Mouse (Mus musculus) myocyte (in vitro differentiated cells): ENCODE measurements around the gene Plekhg4. TPM values are rescaled to one million over a fixed set of nuclear protein-coding genes. Genes with fewer than 3 reads are reported as not detected.

Source experiments
- H3K27me3 ChIP-seq: one replicate; pipeline ENCODE4 v1.6.1; 2011; ENCODE audit not compliant: control insufficient read depth, insufficient read depth, insufficient read length
- H3K36me3 ChIP-seq: one replicate; pipeline ENCODE4 v1.6.1; 2011; ENCODE audit not compliant: control insufficient read depth, insufficient read depth
- H3K4me2 ChIP-seq: one replicate; pipeline ENCODE4 v1.6.1; 2011; ENCODE audit warnings: low read depth, control low read depth
- H3K4me3 ChIP-seq: one replicate; pipeline ENCODE4 v1.5.1; 2011; ENCODE audit warnings: mild to moderate bottlenecking, control low read depth, moderate library complexity
- H3K79me2 ChIP-seq: one replicate; pipeline ENCODE4 v1.6.1; 2011; ENCODE audit not compliant: control insufficient read depth, insufficient read depth
- H3ac ChIP-seq: one replicate; pipeline ENCODE4 v1.6.1; 2011; ENCODE audit not compliant: control insufficient read depth, insufficient read length
- CEBPB ChIP-seq: IDR thresholded peaks from 2 replicates; pipeline ENCODE4 v1.6.1; 2011; ENCODE audit warnings: mild to moderate bottlenecking, moderate library complexity; ENCODE audit not compliant: poor library complexity, insufficient read depth, severe bottlenecking
- E2F4 ChIP-seq: IDR thresholded peaks from one replicate; pipeline ENCODE4 v1.6.1; 2011; ENCODE audit warnings: mild to moderate bottlenecking, control low read depth, moderate library complexity; ENCODE audit not compliant: insufficient read depth
- MAX ChIP-seq: IDR thresholded peaks from one replicate; pipeline ENCODE4 v1.6.1; 2011; ENCODE audit warnings: low read depth, mild to moderate bottlenecking, control low read depth
- MYOD1 ChIP-seq, 3 experiments: IDR thresholded peaks; one replicate each; pipeline ENCODE4 v1.6.1; 2011; ENCODE audit warnings: control low read depth in 2 of 3, low read depth in 2 of 3, mild to moderate bottlenecking in 2 of 3, moderate library complexity in 1 of 3; ENCODE audit not compliant: insufficient read length in 2 of 3, control insufficient read depth in 1 of 3
- MYOG ChIP-seq, 3 experiments: IDR thresholded peaks; one replicate each; pipeline ENCODE4 v1.6.1; 2011; ENCODE audit warnings: control low read depth in 2 of 3, low read depth in 2 of 3, mild to moderate bottlenecking in 2 of 3; ENCODE audit not compliant: insufficient read length in 2 of 3, control insufficient read depth in 1 of 3, insufficient read depth in 1 of 3
- POLR2A ChIP-seq: IDR thresholded peaks from one replicate; pipeline ENCODE4 v1.6.1; 2011; ENCODE audit warnings: low read depth, mild to moderate bottlenecking, control low read depth, moderate library complexity; ENCODE audit not compliant: insufficient read length
- POLR2AphosphoS2 ChIP-seq: IDR thresholded peaks from one replicate; pipeline ENCODE4 v1.6.1; 2011; ENCODE audit warnings: low read depth, control low read depth; ENCODE audit not compliant: insufficient read length
- REST ChIP-seq: IDR thresholded peaks from one replicate; pipeline ENCODE4 v1.6.1; 2011; ENCODE audit warnings: mild to moderate bottlenecking, control low read depth, moderate library complexity; ENCODE audit not compliant: insufficient read depth, insufficient read length
- SRF ChIP-seq: IDR thresholded peaks from one replicate; pipeline ENCODE4 v1.6.1; 2011; ENCODE audit warnings: low read depth; ENCODE audit not compliant: control insufficient read depth, insufficient read length
- TCF12 ChIP-seq: IDR thresholded peaks from one replicate; pipeline ENCODE4 v1.6.1; 2011; ENCODE audit warnings: mild to moderate bottlenecking, control low read depth; ENCODE audit not compliant: poor library complexity, insufficient read depth, severe bottlenecking
- TCF3 ChIP-seq: IDR thresholded peaks from one replicate; pipeline ENCODE4 v1.6.1; 2011; ENCODE audit warnings: low read depth, control low read depth; ENCODE audit not compliant: insufficient read length
- USF1 ChIP-seq: IDR thresholded peaks from one replicate; pipeline ENCODE4 v1.6.1; 2011; ENCODE audit warnings: low read depth, mild to moderate bottlenecking, control low read depth, moderate library complexity
- polyA plus RNA-seq: library from polyadenylated mRNA; unstranded; fragments of >200 nt; fragmentation: generic; extraction: Trizol; gene quantifications from one replicate; pipeline ENCODE4 v1.2.1, GENCODE M21; 2012; ENCODE audit warnings: missing spikeins

Plekhg4 gene
- polyA plus RNA-seq, 1 experiment = 1.0 TPM

- H3ac ChIP-seq = no peak overlapping the region
- no peak overlapping the region for H3K4me2 ChIP-seq
- peaks cover 38% of the 10 kb centered on the region for H3K27me3 ChIP-seq
- no peaks in the 10 kb centered on the region for H3K79me2 ChIP-seq
- no peaks in the 10 kb centered on the region for H3K36me3 ChIP-seq
- no peak overlapping the region for H3K4me3 ChIP-seq
- no peak for TF ChIP-seq MAX
- no peak for TF ChIP-seq MYOD1 (IDR thresholded peaks at IDR 0.05; ENCODE audit: control insufficient read depth in 1 of 3, insufficient read length in 2 of 3, low read depth in 2 of 3)
- no peak for TF ChIP-seq REST
- TF ChIP-seq POLR2A = no peak
- no peak for TF ChIP-seq SRF
- no peak for TF ChIP-seq USF1
- TF ChIP-seq TCF3 = no peak
- no peak for TF ChIP-seq POLR2AphosphoS2
- no peak for TF ChIP-seq TCF12
- TF ChIP-seq MYOG (IDR thresholded peaks at IDR 0.05; ENCODE audit: control insufficient read depth in 1 of 3, insufficient read depth in 1 of 3, insufficient read length in 2 of 3, low read depth in 2 of 3) = no peak
- no peak for TF ChIP-seq CEBPB
- no peak for TF ChIP-seq E2F4
Observed at GRCm38 (mm10) chr8:105418992-105419391, 45.9 kb downstream of the Plekhg4 start.

DNA sequence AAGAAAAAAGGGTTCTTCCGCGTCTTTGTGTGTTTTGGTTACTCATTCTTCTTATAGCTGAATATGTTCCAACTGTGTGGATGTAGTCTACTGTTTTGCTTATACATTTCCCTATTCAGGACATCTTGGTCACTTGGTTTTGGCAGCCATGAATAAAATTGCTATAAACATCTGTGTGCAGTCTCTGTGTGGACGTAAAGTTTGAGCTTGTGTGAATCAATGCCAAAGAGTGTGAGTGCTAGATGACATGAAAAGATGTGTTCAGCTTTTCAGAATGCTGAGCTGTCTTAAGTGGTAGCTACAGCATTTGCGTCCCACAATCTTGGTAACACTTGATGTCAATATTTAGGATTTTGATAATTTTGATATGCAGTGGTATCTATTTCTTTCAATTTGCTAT, 46.7 kb downstream of the Plekhg4 start:
- Histone ChIP-seq H3ac (no peak overlapping the region), H3K79me2 (no peaks in the 10 kb centered on the region), H3K36me3 (no peaks in the 10 kb centered on the region), H3K27me3 (peaks cover 34% of the 10 kb centered on the region), H3K4me3 (no peak overlapping the region), H3K4me2 (no peak overlapping the region)
- TF ChIP-seq USF1 (no peak), MAX (no peak), E2F4 (no peak), POLR2A (no peak), MYOG (IDR thresholded peaks at IDR 0.05; ENCODE audit: control insufficient read depth in 1 of 3, insufficient read depth in 1 of 3, insufficient read length in 2 of 3, low read depth in 2 of 3) (no peak), TCF12 (no peak), CEBPB (no peak), POLR2AphosphoS2 (no peak), REST (no peak), SRF (no peak), MYOD1 (IDR thresholded peaks at IDR 0.05; ENCODE audit: control insufficient read depth in 1 of 3, insufficient read length in 2 of 3, low read depth in 2 of 3) (no peak), TCF3 (no peak)

DNA sequence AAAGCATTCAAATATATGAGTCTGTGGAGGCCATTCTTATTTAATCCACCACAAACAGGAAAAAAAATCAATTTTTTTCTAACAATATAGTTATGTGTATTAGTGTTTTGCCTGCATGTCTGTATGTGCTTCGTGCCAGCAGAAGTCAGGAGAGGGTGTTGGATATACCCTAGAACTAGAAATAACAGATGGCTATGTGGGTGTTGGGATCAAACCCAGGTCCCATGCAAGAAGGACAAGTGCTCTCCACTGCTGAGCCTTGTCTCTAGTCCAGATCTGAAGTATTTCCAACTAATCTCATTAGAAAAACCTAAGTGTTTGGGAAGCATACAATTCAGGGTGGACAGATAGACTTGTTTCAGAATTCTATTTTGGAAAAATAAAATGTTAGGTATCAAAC, 48.9 kb downstream of the Plekhg4 start:
- TF ChIP-seq POLR2A (no peak), CEBPB (no peak), TCF3 (no peak), SRF (no peak), TCF12 (no peak), MYOG (IDR thresholded peaks at IDR 0.05; ENCODE audit: control insufficient read depth in 1 of 3, insufficient read depth in 1 of 3, insufficient read length in 2 of 3, low read depth in 2 of 3) (no peak)
- Histone ChIP-seq H3K36me3 (no peaks in the 10 kb centered on the region), H3ac (no peak overlapping the region), H3K4me3 (no peak overlapping the region), H3K4me2 (no peak overlapping the region), H3K79me2 (no peaks in the 10 kb centered on the region), H3K27me3 (peaks cover 51% of the 10 kb centered on the region)

DNA sequence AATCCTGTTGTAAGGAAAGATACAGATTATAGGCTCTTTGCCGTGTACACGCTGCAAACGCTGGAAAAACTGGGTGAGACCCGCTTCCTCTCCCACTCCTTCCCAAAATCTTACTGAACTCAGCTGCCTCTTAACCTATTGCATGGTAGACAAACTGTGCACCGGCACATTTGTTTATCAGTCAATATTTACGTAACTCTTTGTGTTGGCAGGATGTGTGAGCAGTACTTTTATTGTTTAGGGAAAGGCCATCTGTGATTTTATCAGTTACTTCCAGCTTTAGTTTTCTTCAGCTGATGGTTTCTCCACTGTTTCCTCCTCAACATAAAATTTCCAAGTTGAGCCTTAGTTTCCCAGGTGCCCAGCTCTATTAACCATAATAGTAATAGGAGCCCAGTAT, 53.8 kb downstream of the Plekhg4 start:
- peaks cover 68% of the 10 kb centered on the region for H3K27me3 ChIP-seq
- no peak overlapping the region for H3ac ChIP-seq

DNA sequence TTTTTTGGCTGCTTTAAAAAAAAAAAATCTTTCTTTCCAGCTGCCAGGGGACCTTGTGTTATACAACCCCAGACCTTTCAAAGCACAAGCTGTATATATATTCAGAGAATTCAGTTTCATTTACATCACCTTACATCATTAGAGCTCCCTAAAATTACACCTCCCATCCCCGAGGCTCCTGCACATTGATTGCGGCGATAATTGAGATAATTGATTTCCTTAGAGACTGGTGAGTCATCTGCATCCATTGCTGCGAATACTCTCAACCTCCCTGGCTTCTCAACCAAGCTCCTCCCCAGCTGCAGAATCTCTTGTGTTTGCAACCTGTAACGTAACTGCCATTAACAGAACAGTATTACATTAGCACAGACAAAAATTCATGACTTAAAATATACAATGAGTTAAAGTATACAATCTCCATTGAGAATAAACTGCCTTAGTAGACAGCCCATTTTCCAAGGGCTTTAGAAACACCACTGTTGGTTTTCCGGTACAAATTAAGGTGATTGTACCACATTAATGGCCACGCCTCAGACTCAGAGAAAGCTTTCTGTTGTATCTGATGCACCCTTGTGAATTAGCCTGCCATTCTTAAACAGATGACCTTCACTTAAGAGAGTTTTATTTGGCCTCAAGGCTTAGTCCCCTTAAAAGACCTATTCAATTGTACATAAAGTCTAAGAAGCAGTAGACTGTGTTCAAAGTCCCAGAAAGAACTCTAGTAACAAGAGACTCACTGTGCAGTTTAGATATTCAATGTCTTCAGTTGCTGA, 58.9 kb downstream of the Plekhg4 start:
- H3K4me3 ChIP-seq = no peak overlapping the region
- no peaks in the 10 kb centered on the region for H3K79me2 ChIP-seq
- H3ac ChIP-seq = no peak overlapping the region
- no peaks in the 10 kb centered on the region for H3K36me3 ChIP-seq
- no peak overlapping the region for H3K4me2 ChIP-seq
- TF ChIP-seq USF1 (no peak), MYOD1 (IDR thresholded peaks at IDR 0.05; ENCODE audit: control insufficient read depth in 1 of 3, insufficient read length in 2 of 3, low read depth in 2 of 3) (no peak), SRF (no peak), POLR2AphosphoS2 (no peak), TCF12 (no peak), E2F4 (no peak), POLR2A (no peak), MYOG (IDR thresholded peaks at IDR 0.05; ENCODE audit: control insufficient read depth in 1 of 3, insufficient read depth in 1 of 3, insufficient read length in 2 of 3, low read depth in 2 of 3) (no peak), TCF3 (no peak), MAX (no peak), REST (no peak), CEBPB (no peak)
- peaks cover 37% of the 10 kb centered on the region for H3K27me3 ChIP-seq

More for the DNA sequence above, 53.8 kb downstream of the Plekhg4 start:
- H3K4me3 ChIP-seq = no peak overlapping the region
- no peaks in the 10 kb centered on the region for H3K36me3 ChIP-seq
- no peak overlapping the region for H3K4me2 ChIP-seq
- no peaks in the 10 kb centered on the region for H3K79me2 ChIP-seq
- TF ChIP-seq USF1 (no peak), POLR2A (no peak), TCF3 (no peak)
